Mouse (Mus musculus) neural tube, embryonic 11.5 days (tissue): ENCODE data around the gene Mtcl1. TPM values are rescaled to one million over a fixed set of nuclear protein-coding genes. Genes with fewer than 3 reads are reported as not detected.

Experiments
- ATAC-seq: fragments of 200-750 bp; cut with Nextera tagmentation; 2 replicates; pipeline ENCODE4 v1.8.0; 2017; ENCODE audit warnings: moderate number of reproducible peaks, mild to moderate bottlenecking, moderate TSS enrichment, moderate library complexity; ENCODE audit not compliant: insufficient read depth, low FRiP score, low TSS enrichment
- DNase-seq: peaks from one replicate; pipeline ENCODE4 v3.0.0-alpha.2; 2015; ENCODE audit warnings: low spot score
- H3K27ac ChIP-seq: fragments of 300-500 bp; sonication (generic); 2 replicates; pipeline ENCODE4 v1.5.1; 2014; ENCODE audit warnings: low read depth, mild to moderate bottlenecking, low read length
- H3K27me3 ChIP-seq: fragments of 300-500 bp; sonication (generic); 2 replicates; pipeline ENCODE4 v1.6.1; 2014; ENCODE audit warnings: mild to moderate bottlenecking, low read length, mixed read lengths; ENCODE audit not compliant: control insufficient read depth, insufficient read depth
- H3K36me3 ChIP-seq: fragments of 300-500 bp; sonication (generic); 2 replicates; pipeline ENCODE4 v1.6.1; 2014; ENCODE audit warnings: mild to moderate bottlenecking, low read length, moderate library complexity, mixed read lengths; ENCODE audit not compliant: control insufficient read depth, insufficient read depth
- H3K4me1 ChIP-seq: fragments of 300-500 bp; sonication (generic); 2 replicates; pipeline ENCODE4 v1.6.1; 2014; ENCODE audit warnings: low read length, mixed read lengths; ENCODE audit not compliant: control insufficient read depth, insufficient read depth
- H3K4me2 ChIP-seq: fragments of 300-500 bp; sonication (generic); 2 replicates; pipeline ENCODE4 v1.6.1; 2014; ENCODE audit warnings: low read depth, mild to moderate bottlenecking, moderate library complexity
- H3K4me3 ChIP-seq: fragments of 300-500 bp; sonication (generic); 2 replicates; pipeline ENCODE4 v1.5.1; 2014; ENCODE audit warnings: low read depth, low read length
- H3K9ac ChIP-seq: fragments of 300-500 bp; sonication (generic); 2 replicates; pipeline ENCODE4 v1.6.1; 2014; ENCODE audit warnings: mild to moderate bottlenecking, low read length
- H3K9me3 ChIP-seq: fragments of 300-500 bp; sonication (generic); 2 replicates; pipeline ENCODE4 v1.6.1; 2016; ENCODE audit warnings: low read length; ENCODE audit not compliant: control insufficient read depth
- WGBS: fragments of 180-500 bp; shearing (Covaris S2); extraction: QIAGEN DNeasy Blood & Tissue Kit; methylation state at CpG from one replicate; pipeline ENCODE4 v1.1.7; 2014; 5-methylcytosine and 5-hydroxymethylcytosine counted together
- polyA plus RNA-seq: library from polyadenylated mRNA; unstranded; fragments of >200 nt; fragmentation: Nextera tagmentation; extraction: Ambion mirVana; gene quantifications from 2 replicates; pipeline ENCODE4 v1.2.1, GENCODE M21; 2014

The Mtcl1 gene
- polyA plus RNA-seq, 1 experiment from 2014 or later: 26.8 TPM

- 50% methylated on average over 4 of the region's 4 CpGs for WGBS
These were observed 148.3 kb downstream of the Mtcl1 start for GRCm38 (mm10) chr17:66301267-66301666.

GRCm38 (mm10) chr17:66297721-66298120, 151.8 kb downstream of the Mtcl1 start:
- 94% methylated on average over 3 of the region's 3 CpGs for WGBS
- H3K27me3 ChIP-seq: no peaks in the 10 kb centered on the region
- no peak overlapping the region for H3K27ac ChIP-seq
- H3K9ac ChIP-seq: no peak overlapping the region
- no peak for DNase-seq
- no peak overlapping the region for H3K4me2 ChIP-seq
- H3K4me1 ChIP-seq: no peaks in the 10 kb centered on the region
- H3K4me3 ChIP-seq: no peak overlapping the region
- H3K36me3 ChIP-seq: no peaks in the 10 kb centered on the region
- no peak for ATAC-seq
- no peaks in the 10 kb centered on the region for H3K9me3 ChIP-seq

More at GRCm38 (mm10) chr17:66301267-66301666, 148.3 kb downstream of the Mtcl1 start:
- Histone ChIP-seq H3K27ac (no peak overlapping the region), H3K36me3 (no peaks in the 10 kb centered on the region), H3K27me3 (no peaks in the 10 kb centered on the region), H3K9ac (no peak overlapping the region), H3K4me1 (no peaks in the 10 kb centered on the region), H3K9me3 (no peaks in the 10 kb centered on the region), H3K4me3 (no peak overlapping the region), H3K4me2 (no peak overlapping the region)
- DNase-seq: no peak
- no peak for ATAC-seq

- Histone ChIP-seq H3K36me3 (no peaks in the 10 kb centered on the region), H3K9me3 (0 out of 2 replicates have a peak, but pooled peaks cover 3% of the 10 kb centered on the region), H3K4me1 (no peaks in the 10 kb centered on the region), H3K27me3 (no peaks in the 10 kb centered on the region), H3K27ac (no peak overlapping the region), H3K4me3 (no peak overlapping the region), H3K4me2 (no peak overlapping the region), H3K9ac (no peak overlapping the region)
- ATAC-seq: no peak
- WGBS: 87% methylated on average over 4 of the region's 4 CpGs
- DNase-seq: no peak
These were observed 156.0 kb downstream of the Mtcl1 start for GRCm38 (mm10) chr17:66293581-66293980.

GRCm38 (mm10) chr17:66289894-66290293, 159.7 kb downstream of the Mtcl1 start:
- WGBS: 89% methylated on average over 4 of the region's 4 CpGs
- DNase-seq (no peak), ATAC-seq (no peak)
- H3K4me3 ChIP-seq: no peak overlapping the region
- no peak overlapping the region for H3K9ac ChIP-seq
- H3K4me2 ChIP-seq: no peak overlapping the region
- no peaks in the 10 kb centered on the region for H3K4me1 ChIP-seq
- H3K36me3 ChIP-seq: no peaks in the 10 kb centered on the region
- no peaks in the 10 kb centered on the region for H3K27me3 ChIP-seq
- H3K27ac ChIP-seq: no peak overlapping the region
- 0 out of 2 replicates have a peak, but pooled peaks cover 3% of the 10 kb centered on the region for H3K9me3 ChIP-seq

Other genes starting within 250 kb of the Mtcl1 start
- 42.2 and 43.4 TPM in 2 replicates for gene Rab12, start 70.0 kb upstream of the Mtcl1 start, polyA plus RNA-seq
- not detected in 2 replicates for gene Themis3, start 144.9 kb upstream of the Mtcl1 start, polyA plus RNA-seq